Mouse (Mus musculus) layer of hippocampus, adult 18-20 months (tissue): ENCODE measurements around the gene Npr3. TPM values are rescaled to one million over a fixed set of nuclear protein-coding genes. Genes with fewer than 3 reads are reported as not detected.

Experiments used
- total RNA-seq, 2 experiments: library from RNA; stranded (reverse); gene quantifications; 2 replicates each; pipeline ENCODE4 v1.2.3; 2021

Gene Npr3
- total RNA-seq, 2 experiments from 2014 or later, result 18.4 to 19.2 TPM

Other genes starting within 250 kb of the Npr3 start
- 100 to 1,000 TPM; 336 to 350 TPM for gene Sub1, start 89.7 kb upstream of the Npr3 start, total RNA-seq
- gene Zfr, start 210.5 kb upstream of the Npr3 start, total RNA-seq, result 100 to 1,000 TPM; 354 to 376 TPM